Mouse (Mus musculus): ENCODE data around the gene Cdyl. TPM values are rescaled to one million over a fixed set of nuclear protein-coding genes. Genes with fewer than 3 reads are reported as not detected.

Cdyl gene
- polyA plus RNA-seq, 1 experiment from 2014 or later = 16.1 TPM

DNA sequence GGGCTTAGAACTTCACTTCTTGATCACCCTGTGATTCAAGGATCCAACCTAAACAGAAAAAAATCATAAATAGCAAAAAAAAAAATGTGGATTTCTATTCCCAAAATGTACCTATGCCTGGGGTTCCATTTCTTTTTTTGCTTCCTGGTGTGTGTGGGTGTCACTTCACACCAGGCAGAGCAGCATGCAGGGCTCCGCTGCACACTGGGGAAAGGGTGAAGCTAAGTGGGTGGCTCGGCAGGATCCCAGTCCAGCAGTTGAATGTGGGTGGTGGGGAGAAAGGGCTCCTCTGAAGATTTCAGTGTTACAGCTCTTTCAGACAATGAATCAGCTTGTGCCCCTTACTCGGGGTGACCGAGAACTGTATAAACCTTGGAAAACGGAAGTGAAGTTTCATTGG lies 215.8 kb downstream of the Cdyl start:
- H3K27ac ChIP-seq (replicated peaks; ENCODE audit: low read depth, low read length) = no peak overlapping the region
- 92% methylated on average over 5 of the region's 5 CpGs for WGBS
- DNase-seq (ENCODE audit: low spot score) (no peak), ATAC-seq (ENCODE audit: insufficient number of reproducible peaks, low FRiP score, low TSS enrichment, low read depth) (no peak)
- peaks cover 2% of the 10 kb centered on the region; the same call in 1 of the 2 replicates for H3K36me3 ChIP-seq (ENCODE audit: control insufficient read depth, insufficient read depth, low read length)
- no peaks in the 10 kb centered on the region for H3K9me3 ChIP-seq (ENCODE audit: control insufficient read depth, low read length)
- no peaks in the 10 kb centered on the region for H3K4me1 ChIP-seq (ENCODE audit: control insufficient read depth, insufficient read depth, low read length)
- no peak overlapping the region for H3K4me3 ChIP-seq (ENCODE audit: low read depth, low read length)
- no peak overlapping the region for H3K4me2 ChIP-seq (ENCODE audit: low read depth, severe bottlenecking)
- no peak overlapping the region for H3K9ac ChIP-seq (ENCODE audit: low read length)
- no peaks in the 10 kb centered on the region for H3K27me3 ChIP-seq (ENCODE audit: control insufficient read depth, insufficient read depth, low read length)

DNA sequence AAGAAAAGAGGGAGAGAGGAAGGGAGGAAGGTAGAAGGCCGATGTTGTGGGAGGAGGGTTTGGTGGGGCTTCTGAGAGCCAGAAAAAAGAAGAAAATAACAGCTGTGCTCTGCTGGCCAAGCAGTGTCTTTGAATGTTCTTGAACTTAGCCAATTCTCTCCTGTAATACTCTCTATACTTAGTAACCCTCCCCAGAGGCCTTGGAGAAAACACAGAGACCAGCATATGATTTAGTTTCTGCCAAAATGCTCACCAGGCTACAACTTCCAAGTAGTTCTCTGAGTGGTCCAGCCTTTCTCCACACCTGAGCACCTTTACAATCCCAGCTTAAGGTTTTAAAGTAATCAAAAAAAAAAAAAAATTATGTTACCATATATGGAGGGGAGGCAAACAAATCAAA lies 218.6 kb downstream of the Cdyl start:
- no peak overlapping the region for H3K27ac ChIP-seq (replicated peaks; ENCODE audit: low read depth, low read length)
- 73% methylated on average over 1 of the region's 1 CpGs for WGBS
- H3K4me2 ChIP-seq (ENCODE audit: low read depth, severe bottlenecking) = no peak overlapping the region
- no peaks in the 10 kb centered on the region for H3K27me3 ChIP-seq (ENCODE audit: control insufficient read depth, insufficient read depth, low read length)
- no peaks in the 10 kb centered on the region for H3K4me1 ChIP-seq (ENCODE audit: control insufficient read depth, insufficient read depth, low read length)
- DNase-seq (ENCODE audit: low spot score) = no peak
- ATAC-seq (ENCODE audit: insufficient number of reproducible peaks, low FRiP score, low TSS enrichment, low read depth) = no peak
- H3K36me3 ChIP-seq (ENCODE audit: control insufficient read depth, insufficient read depth, low read length) = peaks cover 2% of the 10 kb centered on the region; the same call in 1 of the 2 replicates
- no peak overlapping the region for H3K9ac ChIP-seq (ENCODE audit: low read length)
- H3K4me3 ChIP-seq (ENCODE audit: low read depth, low read length) = no peak overlapping the region
- no peaks in the 10 kb centered on the region for H3K9me3 ChIP-seq (ENCODE audit: control insufficient read depth, low read length)

DNA sequence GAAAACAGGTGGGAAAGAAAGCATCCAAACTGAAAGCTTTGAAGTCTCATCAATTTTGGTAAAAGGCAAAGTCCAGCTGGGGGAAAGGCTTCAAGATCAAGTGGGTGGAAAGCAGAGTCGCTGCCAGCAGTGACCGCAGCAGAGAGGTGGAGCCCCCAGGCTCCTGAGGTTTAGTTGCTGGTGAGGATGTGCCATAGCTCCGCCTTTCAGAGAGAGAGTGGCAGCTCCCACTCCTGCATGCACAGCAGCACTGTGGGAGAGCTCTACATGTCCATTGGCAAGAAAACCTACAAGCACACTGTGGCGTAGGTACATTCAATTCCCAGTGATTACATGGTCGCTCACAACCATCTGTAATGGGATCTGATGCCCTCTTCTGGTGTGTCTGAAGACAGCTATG lies 219.4 kb downstream of the Cdyl start:
- H3K9ac ChIP-seq (ENCODE audit: low read length) = no peak overlapping the region
- DNase-seq (ENCODE audit: low spot score) (no peak), ATAC-seq (ENCODE audit: insufficient number of reproducible peaks, low FRiP score, low TSS enrichment, low read depth) (no peak)
- H3K4me2 ChIP-seq (ENCODE audit: low read depth, severe bottlenecking) = no peak overlapping the region
- H3K36me3 ChIP-seq (ENCODE audit: control insufficient read depth, insufficient read depth, low read length) = peaks cover 1% of the 10 kb centered on the region; the same call in 1 of the 2 replicates
- no peak overlapping the region for H3K4me3 ChIP-seq (ENCODE audit: low read depth, low read length)
- no peaks in the 10 kb centered on the region for H3K9me3 ChIP-seq (ENCODE audit: control insufficient read depth, low read length)
- 53% methylated on average over 5 of the region's 5 CpGs for WGBS
- no peaks in the 10 kb centered on the region for H3K4me1 ChIP-seq (ENCODE audit: control insufficient read depth, insufficient read depth, low read length)
- no peaks in the 10 kb centered on the region for H3K27me3 ChIP-seq (ENCODE audit: control insufficient read depth, insufficient read depth, low read length)
- no peak overlapping the region for H3K27ac ChIP-seq (replicated peaks; ENCODE audit: low read depth, low read length)

DNA sequence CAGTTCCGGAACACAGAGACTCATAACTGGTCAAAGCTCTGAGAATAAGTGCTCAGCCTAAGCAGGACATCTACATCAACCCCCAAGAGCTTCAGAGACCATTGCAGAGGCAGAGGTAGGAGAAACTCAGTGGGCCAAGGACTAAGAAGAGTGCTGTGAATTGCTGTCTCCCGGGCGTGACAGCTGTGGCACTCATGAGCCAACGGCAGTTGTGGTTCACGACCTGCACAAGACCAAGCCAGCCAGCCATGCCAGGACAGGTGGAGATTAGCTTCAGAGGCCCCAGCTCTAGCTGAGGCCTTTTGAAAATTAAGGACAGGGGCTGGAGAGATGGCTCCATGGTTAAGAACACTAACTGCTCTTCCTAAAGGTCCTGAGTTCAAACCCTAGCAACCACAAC lies 219.9 kb downstream of the Cdyl start:
- no peaks in the 10 kb centered on the region for H3K36me3 ChIP-seq (ENCODE audit: control insufficient read depth, insufficient read depth, low read length)
- no peak overlapping the region for H3K9ac ChIP-seq (ENCODE audit: low read length)
- no peak overlapping the region for H3K27ac ChIP-seq (replicated peaks; ENCODE audit: low read depth, low read length)
- 0 out of 2 replicates have a peak, but pooled peaks cover 2% of the 10 kb centered on the region for H3K4me1 ChIP-seq (ENCODE audit: control insufficient read depth, insufficient read depth, low read length)
- WGBS = 85% methylated on average over 5 of the region's 5 CpGs
- no peaks in the 10 kb centered on the region for H3K9me3 ChIP-seq (ENCODE audit: control insufficient read depth, low read length)
- H3K27me3 ChIP-seq (ENCODE audit: control insufficient read depth, insufficient read depth, low read length) = no peaks in the 10 kb centered on the region
- no peak overlapping the region for H3K4me2 ChIP-seq (ENCODE audit: low read depth, severe bottlenecking)
- DNase-seq (ENCODE audit: low spot score) (no peak), ATAC-seq (ENCODE audit: insufficient number of reproducible peaks, low FRiP score, low TSS enrichment, low read depth) (no peak)
- H3K4me3 ChIP-seq (ENCODE audit: low read depth, low read length) = no peak overlapping the region

DNA sequence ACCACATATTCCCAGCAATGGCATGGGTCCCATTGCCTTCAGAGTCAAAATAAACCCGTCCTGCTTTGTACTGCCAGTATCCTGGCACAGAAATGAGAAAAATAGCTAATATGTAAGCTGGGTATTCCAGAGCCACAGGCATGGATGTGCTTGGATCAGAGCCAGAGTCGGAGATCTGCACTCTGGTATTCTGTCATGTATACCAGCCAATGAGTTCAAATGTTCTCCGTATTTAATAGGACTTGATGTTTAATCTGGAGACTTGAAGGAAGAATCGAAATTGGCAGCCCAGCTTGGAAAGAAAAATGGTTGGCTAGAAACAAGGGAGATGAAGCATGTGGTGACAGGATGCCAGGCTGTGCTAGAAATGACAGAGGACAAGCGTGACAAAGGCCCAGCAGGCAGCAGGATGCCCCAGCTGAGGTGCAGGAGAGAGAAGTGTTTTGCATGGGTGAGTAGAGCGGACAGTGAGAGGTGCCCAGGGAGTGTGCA lies 221.0 kb downstream of the Cdyl start:
- ATAC-seq (ENCODE audit: insufficient number of reproducible peaks, low FRiP score, low TSS enrichment, low read depth) (no peak), DNase-seq (ENCODE audit: low spot score) (no peak)
- Histone ChIP-seq H3K4me3 (ENCODE audit: low read depth, low read length) (no peak overlapping the region), H3K27me3 (ENCODE audit: control insufficient read depth, insufficient read depth, low read length) (no peaks in the 10 kb centered on the region), H3K27ac (replicated peaks; ENCODE audit: low read depth, low read length) (no peak overlapping the region), H3K4me1 (ENCODE audit: control insufficient read depth, insufficient read depth, low read length) (0 out of 2 replicates have a peak, but pooled peaks cover 4% of the 10 kb centered on the region), H3K36me3 (ENCODE audit: control insufficient read depth, insufficient read depth, low read length) (no peaks in the 10 kb centered on the region), H3K9ac (ENCODE audit: low read length) (no peak overlapping the region), H3K9me3 (ENCODE audit: control insufficient read depth, low read length) (no peaks in the 10 kb centered on the region), H3K4me2 (ENCODE audit: low read depth, severe bottlenecking) (no peak overlapping the region)
- WGBS = 88% methylated on average over 6 of the region's 6 CpGs

DNA sequence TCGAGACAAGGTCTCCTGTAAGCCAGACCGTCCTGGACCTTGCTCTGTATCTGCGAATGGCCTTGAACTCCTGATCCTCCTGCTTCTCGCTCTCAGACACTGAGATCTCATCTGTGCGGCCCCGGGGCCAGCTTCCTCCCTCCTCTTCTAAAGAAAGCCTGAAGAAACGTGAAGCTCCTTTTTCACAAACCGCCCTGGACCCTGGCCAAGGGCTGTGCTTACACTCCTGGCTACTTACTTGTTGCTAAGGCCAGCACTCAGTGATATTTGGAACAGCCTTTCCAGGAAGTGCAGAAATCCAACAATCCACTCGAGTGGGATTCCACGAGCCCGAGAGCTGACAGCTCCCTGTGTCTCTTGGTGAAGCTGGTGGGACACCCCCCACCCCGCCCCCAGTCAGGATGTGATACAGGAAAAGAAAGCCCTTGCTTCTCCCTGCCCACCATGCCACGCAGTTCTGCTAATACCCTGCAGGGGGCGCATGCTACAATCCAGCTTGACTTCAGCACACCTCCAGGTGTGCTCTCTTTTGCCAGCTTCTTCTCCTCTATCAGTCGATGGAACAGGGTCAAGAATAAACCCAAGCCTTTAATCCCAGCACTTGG lies 226.6 kb downstream of the Cdyl start:
- no peaks in the 10 kb centered on the region for H3K27me3 ChIP-seq (ENCODE audit: control insufficient read depth, insufficient read depth, low read length)
- H3K4me1 ChIP-seq (ENCODE audit: control insufficient read depth, insufficient read depth, low read length) = 0 out of 2 replicates have a peak, but pooled peaks cover 4% of the 10 kb centered on the region
- no peak overlapping the region for H3K4me3 ChIP-seq (ENCODE audit: low read depth, low read length)
- no peak overlapping the region for H3K27ac ChIP-seq (replicated peaks; ENCODE audit: low read depth, low read length)
- WGBS = 39% methylated on average over 15 of the region's 15 CpGs
- H3K9ac ChIP-seq (ENCODE audit: low read length) = no peak overlapping the region
- no peaks in the 10 kb centered on the region for H3K9me3 ChIP-seq (ENCODE audit: control insufficient read depth, low read length)
- no peak overlapping the region for H3K4me2 ChIP-seq (ENCODE audit: low read depth, severe bottlenecking)
- ATAC-seq (ENCODE audit: insufficient number of reproducible peaks, low FRiP score, low TSS enrichment, low read depth) (no peak), DNase-seq (ENCODE audit: low spot score) (peak; percentile 71)
- H3K36me3 ChIP-seq (ENCODE audit: control insufficient read depth, insufficient read depth, low read length) = no peaks in the 10 kb centered on the region

DNA sequence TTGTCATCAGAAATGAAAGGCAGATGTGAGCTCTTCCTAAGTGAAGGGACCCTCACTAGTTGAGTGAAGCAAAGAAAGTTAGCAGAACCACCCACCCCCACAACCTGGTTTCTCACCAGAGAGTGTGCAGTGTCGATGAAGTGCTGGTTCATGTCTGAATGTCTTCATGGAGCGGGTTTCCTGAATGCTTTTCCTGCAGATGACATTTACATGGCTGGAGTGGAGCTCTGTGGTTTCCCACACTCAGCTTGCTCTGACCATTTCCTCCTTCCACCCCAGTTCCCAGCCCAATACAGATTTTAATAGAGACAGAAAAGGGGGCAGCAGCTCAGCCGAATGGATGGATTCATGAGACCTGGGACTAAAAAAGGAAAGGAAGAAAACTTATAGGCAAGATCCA lies 233.2 kb downstream of the Cdyl start:
- ATAC-seq (ENCODE audit: insufficient number of reproducible peaks, low FRiP score, low TSS enrichment, low read depth) = no peak
- 93% methylated on average over 3 of the region's 3 CpGs for WGBS
- Histone ChIP-seq H3K27ac (replicated peaks; ENCODE audit: low read depth, low read length) (no peak overlapping the region), H3K4me2 (ENCODE audit: low read depth, severe bottlenecking) (no peak overlapping the region), H3K36me3 (ENCODE audit: control insufficient read depth, insufficient read depth, low read length) (no peaks in the 10 kb centered on the region), H3K9ac (ENCODE audit: low read length) (no peak overlapping the region), H3K4me1 (ENCODE audit: control insufficient read depth, insufficient read depth, low read length) (no peaks in the 10 kb centered on the region), H3K9me3 (ENCODE audit: control insufficient read depth, low read length) (no peaks in the 10 kb centered on the region), H3K27me3 (ENCODE audit: control insufficient read depth, insufficient read depth, low read length) (no peaks in the 10 kb centered on the region), H3K4me3 (ENCODE audit: low read depth, low read length) (no peak overlapping the region)
- DNase-seq (ENCODE audit: low spot score) = no peak

DNA sequence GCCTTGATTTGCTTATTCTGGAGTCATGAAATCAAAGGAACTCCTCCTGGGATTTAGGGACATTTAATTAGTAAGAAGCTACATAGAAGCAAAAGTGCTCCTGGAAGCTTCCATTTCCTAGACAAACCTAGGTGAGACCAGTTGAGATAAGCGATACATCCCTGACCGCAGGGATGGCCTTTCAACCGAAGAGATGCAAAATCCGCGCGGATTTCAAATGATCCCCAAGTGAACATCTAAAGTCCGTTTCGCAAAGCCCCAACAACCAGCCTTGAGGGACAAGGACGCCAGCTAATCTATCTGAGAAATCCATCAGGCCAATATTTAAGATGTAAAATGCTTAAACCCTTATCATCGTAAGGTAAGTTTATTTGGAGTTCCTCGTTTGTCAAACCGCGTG lies 245.7 kb downstream of the Cdyl start:
- no peak for DNase-seq (ENCODE audit: low spot score)
- H3K36me3 ChIP-seq (ENCODE audit: control insufficient read depth, insufficient read depth, low read length) = no peaks in the 10 kb centered on the region
- no peaks in the 10 kb centered on the region for H3K9me3 ChIP-seq (ENCODE audit: control insufficient read depth, low read length)
- ATAC-seq (ENCODE audit: insufficient number of reproducible peaks, low FRiP score, low TSS enrichment, low read depth) = no peak
- 3% methylated on average over 13 of the region's 13 CpGs for WGBS
- H3K4me3 ChIP-seq (ENCODE audit: low read depth, low read length) = peak overlapping the region; percentile 58
- H3K4me2 ChIP-seq (ENCODE audit: low read depth, severe bottlenecking) = peak overlapping the region; percentile 58
- no peaks in the 10 kb centered on the region for H3K4me1 ChIP-seq (ENCODE audit: control insufficient read depth, insufficient read depth, low read length)
- H3K27ac ChIP-seq (replicated peaks; ENCODE audit: low read depth, low read length) = no peak overlapping the region
- no peaks in the 10 kb centered on the region for H3K27me3 ChIP-seq (ENCODE audit: control insufficient read depth, insufficient read depth, low read length)
- peak overlapping the region; percentile 58 for H3K9ac ChIP-seq (ENCODE audit: low read length)

Data from limb, embryonic 11.5 days (tissue).